Mouse (Mus musculus): ENCODE measurements around the gene Nfib.

GRCm38 (mm10) chr4:82362294-82362693 is 343.3 kb downstream of the Nfib start:
- TF ChIP-seq POLR2A (IDR thresholded peaks at IDR 0.05; ENCODE audit: control insufficient read depth in 1 of 2, insufficient read depth in 1 of 2, low read depth in 1 of 2, low read length in 2 of 2, poor library complexity in 1 of 2) (no peak), MXI1 (IDR thresholded peaks at IDR 0.05; ENCODE audit: low read depth, low read length) (no peak), CTCF (IDR thresholded peaks at IDR 0.05 in 2 of 3, conservative IDR thresholded peaks at IDR 0.05 in 1 of 3; ENCODE audit: control insufficient read depth in 1 of 3, insufficient read depth in 1 of 3, low read depth in 2 of 3, low read length in 3 of 3, poor library complexity in 1 of 3, severe bottlenecking in 1 of 3) (no peak), TAL1 (IDR thresholded peaks at IDR 0.05; ENCODE audit: low read length) (no peak), ZC3H11A (IDR thresholded peaks at IDR 0.05; ENCODE audit: low read depth, low read length) (no peak), USF1 (IDR thresholded peaks at IDR 0.05; ENCODE audit: low read depth, low read length) (no peak)
